Mouse (Mus musculus): ENCODE data around the gene Vamp3.

- no peak for TF ChIP-seq GATA1 (IDR thresholded peaks at IDR 0.05; ENCODE audit: low read length)
- no peak for TF ChIP-seq TAL1 (IDR thresholded peaks at IDR 0.05; ENCODE audit: low read length)
Observed at GRCm38 (mm10) chr4:151005656-151006318, 52.0 kb downstream of the Vamp3 start.
